Mouse (Mus musculus): ENCODE measurements at regions not wholly inside any gene's neighbourhood (a gene's known extent, or its start where the extent isn't known, plus 50 kb on each side); places are given as distances from the start of the nearest gene placed in this dataset.

DNA sequence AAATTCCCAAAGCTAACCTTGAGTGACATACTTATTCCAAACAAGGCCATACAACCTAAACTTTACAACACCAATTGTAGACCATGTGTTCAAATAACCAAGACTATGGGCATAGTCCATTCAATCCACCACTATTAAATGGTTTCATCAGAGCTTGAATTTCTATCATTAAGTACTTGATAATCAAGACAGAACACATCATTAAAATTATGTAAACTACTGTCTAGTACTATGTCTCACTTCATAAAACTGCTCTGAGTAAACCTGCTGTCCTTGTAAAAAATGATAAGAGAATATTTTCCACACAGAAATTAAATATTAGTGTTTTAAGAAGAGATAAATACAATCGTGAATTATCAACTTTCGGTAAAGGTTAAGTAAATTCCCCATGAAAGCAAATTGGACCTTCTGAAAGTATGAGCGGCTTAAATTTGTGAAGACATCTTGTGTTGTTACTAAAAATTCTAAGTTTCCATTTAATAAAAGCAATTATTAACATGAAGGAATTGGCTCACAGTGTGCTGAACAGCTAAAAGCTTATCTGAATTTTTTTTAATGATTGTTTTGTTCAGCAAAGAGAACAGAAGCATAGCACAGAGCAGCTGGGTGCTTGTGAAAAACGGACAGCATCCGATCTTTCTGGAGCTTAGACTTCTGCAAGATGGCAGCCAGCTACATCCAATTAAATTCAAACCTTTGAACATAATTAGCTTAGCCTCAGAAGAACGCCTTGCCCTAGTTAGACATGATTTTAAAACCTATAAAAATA, 530.1 kb downstream of the Slitrk6 start:
- Histone ChIP-seq H3K9me3 (replicated peaks; ENCODE audit: low read length) (peaks cover 9% of the 10 kb centered on the region), H3K9ac (ENCODE audit: insufficient read depth, low read depth) (no peak overlapping the region), H3K79me2 (replicated peaks; ENCODE audit: control insufficient read depth, extremely low read depth, insufficient read depth, poor library complexity, severe bottlenecking) (no peaks in the 10 kb centered on the region), H3K27me3 (replicated peaks) (no peaks in the 10 kb centered on the region), H3K4me2 (ENCODE audit: insufficient read depth, low read depth, poor library complexity, severe bottlenecking) (no peak overlapping the region), H3K4me3 (replicated peaks in 1 of 3; ENCODE audit: low read depth in 2 of 3, low read length in 2 of 3, poor library complexity in 1 of 3) (no peak overlapping the region), H3K36me3 (replicated peaks in 1 of 2; ENCODE audit: control insufficient read depth in 1 of 2, insufficient read depth in 1 of 2, low read length in 1 of 2) (no peaks in the 10 kb centered on the region), H3K4me1 (ENCODE audit: control insufficient read depth in 1 of 2, insufficient read depth in 2 of 2) (no peaks in the 10 kb centered on the region), H3K27ac (ENCODE audit: insufficient read depth, low read depth) (no peak overlapping the region)
- in situ Hi-C loops (cut with MboI; ENCODE audit: low pct_ligation_motif_present, low pct_unique_long_range_greater_than_20kb, low sequenced_read_pairs) (no loop called here), dilution Hi-C loops (cut with MboI; ENCODE audit: extremely low pct_ligation_motif_present, extremely low pct_unique_long_range_greater_than_20kb, low sequenced_read_pairs) (no loop called here)
- no peak for DNase-seq (ENCODE audit: extremely low read depth)
- TF ChIP-seq EP300 (IDR thresholded peaks at IDR 0.05; ENCODE audit: low read length) (no peak), MXI1 (IDR thresholded peaks at IDR 0.05; ENCODE audit: low read depth, low read length) (no peak), MAX (IDR thresholded peaks at IDR 0.05; ENCODE audit: low read length) (no peak), SMC3 (IDR thresholded peaks at IDR 0.05; ENCODE audit: low read depth, low read length) (no peak), KAT2A (IDR thresholded peaks at IDR 0.05; ENCODE audit: insufficient replicate concordance, low read length) (no peak), NRF1 (IDR thresholded peaks at IDR 0.05; ENCODE audit: low read depth, low read length) (no peak), POLR2A (IDR thresholded peaks at IDR 0.05; ENCODE audit: low read depth, low read length) (no peak), MEF2A (IDR thresholded peaks at IDR 0.05; ENCODE audit: borderline replicate concordance, low read depth, low read length) (no peak), ZMIZ1 (IDR thresholded peaks at IDR 0.05; ENCODE audit: low read depth, low read length) (no peak)

DNA sequence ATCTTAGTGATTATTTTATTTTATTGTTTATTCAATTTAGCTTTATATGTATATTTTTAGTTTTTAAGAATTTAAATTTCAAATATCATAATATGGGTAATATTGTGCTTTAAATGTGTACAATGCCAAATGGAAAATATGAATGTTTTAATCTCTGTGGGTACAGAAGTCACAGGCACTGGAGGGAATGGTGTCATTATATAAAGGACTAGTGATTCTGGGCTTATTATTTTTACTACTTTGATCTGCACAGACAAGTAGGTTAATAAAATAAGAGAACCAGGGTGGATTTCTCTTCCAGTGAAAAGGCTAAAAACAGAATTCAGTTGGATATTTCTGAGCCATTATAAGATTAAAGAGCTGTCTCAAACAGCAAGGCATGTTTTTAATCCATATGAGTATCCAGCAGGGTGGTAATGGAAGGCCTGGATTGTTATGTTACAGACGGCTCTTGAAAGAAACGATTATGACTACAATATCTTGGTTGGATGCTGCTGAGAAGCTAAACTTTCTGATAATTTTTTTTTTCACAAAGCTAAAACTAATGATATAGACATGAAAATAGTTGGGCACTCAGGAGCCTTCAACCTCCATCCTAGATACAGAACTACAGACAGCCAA, 563.9 kb downstream of the Slitrk6 start:
- no peak overlapping the region for H3K4me2 ChIP-seq (ENCODE audit: insufficient read depth, low read depth, poor library complexity, severe bottlenecking)
- no peak for DNase-seq (ENCODE audit: extremely low read depth)
- no peak for TF ChIP-seq USF1 (IDR thresholded peaks at IDR 0.05; ENCODE audit: low read depth, low read length)
- no peak for TF ChIP-seq CHD2 (IDR thresholded peaks at IDR 0.05; ENCODE audit: low read length)
- TF ChIP-seq HCFC1 (IDR thresholded peaks at IDR 0.05; ENCODE audit: low read depth, low read length): no peak
- no peak for TF ChIP-seq POLR2AphosphoS2 (IDR thresholded peaks at IDR 0.05; ENCODE audit: low read depth, low read length)
- H3K4me3 ChIP-seq (replicated peaks in 1 of 3; ENCODE audit: low read depth in 2 of 3, low read length in 2 of 3, poor library complexity in 1 of 3): no peak overlapping the region
- no peak overlapping the region for H3K27ac ChIP-seq (ENCODE audit: insufficient read depth, low read depth)
- peaks cover 10% of the 10 kb centered on the region for H3K9me3 ChIP-seq (replicated peaks; ENCODE audit: low read length)
- no peaks in the 10 kb centered on the region for H3K27me3 ChIP-seq (replicated peaks)
- H3K79me2 ChIP-seq (replicated peaks; ENCODE audit: control insufficient read depth, extremely low read depth, insufficient read depth, poor library complexity, severe bottlenecking): no peaks in the 10 kb centered on the region
- H3K36me3 ChIP-seq (replicated peaks in 1 of 2; ENCODE audit: control insufficient read depth in 1 of 2, insufficient read depth in 1 of 2, low read length in 1 of 2): no peaks in the 10 kb centered on the region
- in situ Hi-C loops (cut with MboI; ENCODE audit: low pct_ligation_motif_present, low pct_unique_long_range_greater_than_20kb, low sequenced_read_pairs) (no loop called here), dilution Hi-C loops (cut with MboI; ENCODE audit: extremely low pct_ligation_motif_present, extremely low pct_unique_long_range_greater_than_20kb, low sequenced_read_pairs) (no loop called here)
- no peaks in the 10 kb centered on the region for H3K4me1 ChIP-seq (ENCODE audit: control insufficient read depth in 1 of 2, insufficient read depth in 2 of 2)
- H3K9ac ChIP-seq (ENCODE audit: insufficient read depth, low read depth): no peak overlapping the region

DNA sequence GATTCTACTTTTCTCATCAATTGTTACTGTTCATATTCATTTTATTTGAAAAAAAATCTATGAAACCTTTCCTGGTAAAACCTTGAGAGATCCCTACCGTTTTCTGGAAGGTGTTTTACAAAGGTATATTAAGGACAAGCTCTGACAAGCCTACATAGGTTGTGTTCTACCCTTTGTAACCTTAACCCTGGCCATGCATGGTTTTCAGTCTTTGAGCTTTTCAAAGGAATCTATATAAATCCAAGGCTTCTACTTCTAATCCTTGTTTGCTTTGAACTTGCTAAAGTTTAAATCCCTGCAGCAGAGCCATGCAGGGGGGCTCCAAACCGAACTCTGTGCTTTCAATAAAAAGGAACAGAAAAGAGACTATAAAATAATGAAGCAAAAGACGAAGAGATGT, 564.5 kb downstream of the Slitrk6 start:
- H3K9me3 ChIP-seq (replicated peaks; ENCODE audit: low read length): peaks cover 10% of the 10 kb centered on the region
- H3K9ac ChIP-seq (ENCODE audit: insufficient read depth, low read depth): no peak overlapping the region
- no peaks in the 10 kb centered on the region for H3K79me2 ChIP-seq (replicated peaks; ENCODE audit: control insufficient read depth, extremely low read depth, insufficient read depth, poor library complexity, severe bottlenecking)
- no peak overlapping the region for H3K27ac ChIP-seq (ENCODE audit: insufficient read depth, low read depth)
- DNase-seq (ENCODE audit: extremely low read depth): no peak
- H3K4me3 ChIP-seq (replicated peaks in 1 of 3; ENCODE audit: low read depth in 2 of 3, low read length in 2 of 3, poor library complexity in 1 of 3): no peak overlapping the region
- H3K4me1 ChIP-seq (ENCODE audit: control insufficient read depth in 1 of 2, insufficient read depth in 2 of 2): no peaks in the 10 kb centered on the region
- in situ Hi-C loops (cut with MboI; ENCODE audit: low pct_ligation_motif_present, low pct_unique_long_range_greater_than_20kb, low sequenced_read_pairs): no loop called here
- dilution Hi-C loops (cut with MboI; ENCODE audit: extremely low pct_ligation_motif_present, extremely low pct_unique_long_range_greater_than_20kb, low sequenced_read_pairs): no loop called here
- TF ChIP-seq MAFK (IDR thresholded peaks at IDR 0.05; ENCODE audit: insufficient replicate concordance, low read length): no peak
- TF ChIP-seq SIN3A (IDR thresholded peaks at IDR 0.05; ENCODE audit: low read length): no peak
- no peak for TF ChIP-seq UBTF (IDR thresholded peaks at IDR 0.05; ENCODE audit: low read depth, low read length)
- no peak for TF ChIP-seq HCFC1 (IDR thresholded peaks at IDR 0.05; ENCODE audit: low read depth, low read length)
- no peak for TF ChIP-seq ZMIZ1 (IDR thresholded peaks at IDR 0.05; ENCODE audit: low read depth, low read length)
- TF ChIP-seq ZNF384 (IDR thresholded peaks at IDR 0.05; ENCODE audit: low read depth, low read length): no peak
- no peak for TF ChIP-seq MXI1 (IDR thresholded peaks at IDR 0.05; ENCODE audit: low read depth, low read length)
- no peak for TF ChIP-seq SMC3 (IDR thresholded peaks at IDR 0.05; ENCODE audit: low read depth, low read length)
- TF ChIP-seq ETS1 (conservative IDR thresholded peaks at IDR 0.05; ENCODE audit: low read depth, low read length): no peak
- TF ChIP-seq KAT2A (IDR thresholded peaks at IDR 0.05; ENCODE audit: insufficient replicate concordance, low read length): no peak
- no peak overlapping the region for H3K4me2 ChIP-seq (ENCODE audit: insufficient read depth, low read depth, poor library complexity, severe bottlenecking)
- H3K36me3 ChIP-seq (replicated peaks in 1 of 2; ENCODE audit: control insufficient read depth in 1 of 2, insufficient read depth in 1 of 2, low read length in 1 of 2): no peaks in the 10 kb centered on the region
- H3K27me3 ChIP-seq (replicated peaks): no peaks in the 10 kb centered on the region

Data from CH12.LX (cell line).